Mouse (Mus musculus) heart, adult 2 months (tissue): ENCODE results near the gene Gm44965.

ENCODE experiments used
- CTCF ChIP-seq: fragments of 200-600 bp; IDR thresholded peaks from 2 replicates; pipeline ENCODE4 v1.8.1; 2022; ENCODE audit warnings: antibody characterized with exemption, mild to moderate bottlenecking, moderate library complexity
- POLR2A ChIP-seq: fragments of 200-500 bp; IDR thresholded peaks from 2 replicates; pipeline ENCODE4 v1.6.1; 2011; ENCODE audit warnings: mild to moderate bottlenecking, low read depth, low read length, control low read depth; ENCODE audit not compliant: insufficient read depth

DNA sequence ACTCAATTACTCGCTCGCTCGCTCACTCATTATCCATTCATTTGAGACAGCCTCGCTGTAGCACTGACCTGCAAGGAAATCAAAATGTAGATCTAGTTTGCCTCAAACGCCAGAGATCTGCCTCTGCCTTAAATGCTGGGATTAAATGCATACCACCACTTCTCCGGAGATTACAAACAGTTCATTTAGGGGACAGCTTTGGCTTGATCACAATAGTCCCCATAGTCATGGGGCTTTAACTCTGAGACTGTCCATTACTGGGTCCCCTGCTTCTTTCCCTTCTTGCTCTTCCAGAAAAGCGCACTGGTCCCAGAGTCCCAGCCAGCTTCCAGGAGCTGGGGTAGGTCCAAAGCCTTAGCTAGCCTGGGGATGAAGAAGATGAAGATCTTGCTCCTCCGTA, 32.7 kb downstream of the Gm44965 start, which contains the start of gene AI854703:
- TF ChIP-seq CTCF (no peak), POLR2A (no peak)
